Mouse (Mus musculus): Measurements from ENCODE around the gene Lrrc74a.

Lrrc74a gene

GRCm38 (mm10) chr12:86734319-86734810 is at the start of gene Lrrc74a:
TSS of gene Lrrc74a (plus strand) at chr12:86734369.
- no peak for DNase-seq (ENCODE audit: low spot score)

GRCm38 (mm10) chr12:86685275-86685674 is 48.9 kb upstream of the Lrrc74a start:
- DNase-seq (ENCODE audit: low spot score), result no peak

- DNase-seq (ENCODE audit: low spot score), result no peak
These were observed 47.4 kb upstream of the Lrrc74a start for GRCm38 (mm10) chr12:86686551-86687330.

GRCm38 (mm10) chr12:86687445-86687955 is 46.7 kb upstream of the Lrrc74a start:
- no peak for DNase-seq (ENCODE audit: low spot score)

- no peak for DNase-seq (ENCODE audit: low spot score)
These were observed 46.1 kb upstream of the Lrrc74a start for GRCm38 (mm10) chr12:86687971-86688573.

- no peak for DNase-seq (ENCODE audit: low spot score)
These were observed 45.3 kb upstream of the Lrrc74a start for GRCm38 (mm10) chr12:86688917-86689316.

GRCm38 (mm10) chr12:86690700-86691485 is 43.3 kb upstream of the Lrrc74a start:
- no peak for DNase-seq (ENCODE audit: low spot score)

- peak; percentile 28 for DNase-seq (ENCODE audit: low spot score)
These were observed 41.5 kb upstream of the Lrrc74a start for GRCm38 (mm10) chr12:86692471-86693356.

GRCm38 (mm10) chr12:86693389-86693788 is 40.8 kb upstream of the Lrrc74a start:
- no peak for DNase-seq (ENCODE audit: low spot score)

- DNase-seq (ENCODE audit: low spot score), result no peak
These were observed 39.7 kb upstream of the Lrrc74a start for GRCm38 (mm10) chr12:86694441-86694840.

GRCm38 (mm10) chr12:86697996-86698395 is 36.2 kb upstream of the Lrrc74a start:
- DNase-seq (ENCODE audit: low spot score), result no peak

- no peak for DNase-seq (ENCODE audit: low spot score)
These were observed 35.6 kb upstream of the Lrrc74a start for GRCm38 (mm10) chr12:86698537-86698936.

- no peak for DNase-seq (ENCODE audit: low spot score)
These were observed 33.9 kb upstream of the Lrrc74a start for GRCm38 (mm10) chr12:86699965-86700926.

- no peak for DNase-seq (ENCODE audit: low spot score)
These were observed 33.2 kb upstream of the Lrrc74a start for GRCm38 (mm10) chr12:86700927-86701310.

- no peak for DNase-seq (ENCODE audit: low spot score)
These were observed 32.7 kb upstream of the Lrrc74a start for GRCm38 (mm10) chr12:86701491-86701890.

GRCm38 (mm10) chr12:86702690-86703089 is 31.5 kb upstream of the Lrrc74a start:
- DNase-seq (ENCODE audit: low spot score), result no peak

- DNase-seq (ENCODE audit: low spot score), result no peak
These were observed 28.3 kb upstream of the Lrrc74a start for GRCm38 (mm10) chr12:86705843-86706242.

- DNase-seq (ENCODE audit: low spot score), result no peak
These were observed 20.1 kb upstream of the Lrrc74a start for GRCm38 (mm10) chr12:86714026-86714425.

GRCm38 (mm10) chr12:86715401-86715800 is 18.8 kb upstream of the Lrrc74a start:
- DNase-seq (ENCODE audit: low spot score), result peak; percentile 68

- no peak for DNase-seq (ENCODE audit: low spot score)
These were observed 17.2 kb upstream of the Lrrc74a start for GRCm38 (mm10) chr12:86716962-86717361.

Data from urinary bladder, postnatal 14 days (tissue).